Mouse (Mus musculus) midbrain, embryonic 16.5 days (tissue): ENCODE data around the gene Trpv1. TPM values are rescaled to one million over a fixed set of nuclear protein-coding genes. Genes with fewer than 3 reads are reported as not detected.

ENCODE experiments used
- ATAC-seq: fragments of 200-750 bp; cut with Nextera tagmentation; 2 replicates; pipeline ENCODE4 v1.8.0; 2017; ENCODE audit warnings: moderate TSS enrichment
- H3K27ac ChIP-seq: fragments of 300-500 bp; sonication (generic); 2 replicates; pipeline ENCODE4 v1.5.1; 2014; ENCODE audit warnings: mild to moderate bottlenecking, low read length, mixed read lengths
- H3K27me3 ChIP-seq: fragments of 300-500 bp; sonication (generic); 2 replicates; pipeline ENCODE4 v1.6.1; 2014; ENCODE audit warnings: low read depth, low read length, mixed read lengths; ENCODE audit not compliant: control insufficient read depth, insufficient read depth
- H3K36me3 ChIP-seq: fragments of 300-500 bp; sonication (generic); 2 replicates; pipeline ENCODE4 v1.6.1; 2014; ENCODE audit warnings: mild to moderate bottlenecking, low read length, moderate library complexity, mixed read lengths; ENCODE audit not compliant: control insufficient read depth, insufficient read depth
- H3K4me1 ChIP-seq: fragments of 300-500 bp; sonication (generic); 2 replicates; pipeline ENCODE4 v1.6.1; 2014; ENCODE audit warnings: mild to moderate bottlenecking, low read length, mixed read lengths; ENCODE audit not compliant: control insufficient read depth, insufficient read depth
- H3K4me2 ChIP-seq: fragments of 300-500 bp; sonication (generic); 2 replicates; pipeline ENCODE4 v1.6.1; 2014; ENCODE audit warnings: mild to moderate bottlenecking, low read length, mixed read lengths
- H3K4me3 ChIP-seq: fragments of 300-500 bp; sonication (generic); 2 replicates; pipeline ENCODE4 v1.5.1; 2014; ENCODE audit warnings: low read depth, mild to moderate bottlenecking, low read length, moderate library complexity, mixed read lengths
- H3K9ac ChIP-seq: fragments of 300-500 bp; sonication (generic); 2 replicates; pipeline ENCODE4 v1.6.1; 2014; ENCODE audit warnings: low read depth, low read length, mixed read lengths
- H3K9me3 ChIP-seq: fragments of 300-500 bp; sonication (generic); replicated peaks from 2 replicates; pipeline ENCODE4 v1.6.1; 2014; ENCODE audit warnings: mild to moderate bottlenecking, low read length, mixed read lengths; ENCODE audit not compliant: control insufficient read depth, poor library complexity, severe bottlenecking
- whole genome bisulfite sequencing: fragments of 180-500 bp; shearing (Covaris S2); extraction: QIAGEN DNeasy Blood & Tissue Kit; methylation state at CpG from one replicate; pipeline ENCODE4 v1.1.7; 2014; 5-methylcytosine and 5-hydroxymethylcytosine counted together
- polyA plus RNA-seq: library from polyadenylated mRNA; unstranded; fragments of >200 nt; fragmentation: Nextera tagmentation; extraction: Ambion mirVana; gene quantifications from 2 replicates; pipeline ENCODE4 v1.2.1, GENCODE M21; 2015

Gene Trpv1
- polyA plus RNA-seq, 1 experiment from 2014 or later: 0.38 TPM

- Histone ChIP-seq H3K4me1 (no peaks in the 10 kb centered on the region), H3K9ac (no peak overlapping the region), H3K36me3 (no peaks in the 10 kb centered on the region), H3K4me2 (no peak overlapping the region), H3K4me3 (no peak overlapping the region), H3K27ac (no peak overlapping the region), H3K9me3 (no peaks in the 10 kb centered on the region; the same call in 1 of the 2 replicates), H3K27me3 (no peaks in the 10 kb centered on the region)
- no peak for ATAC-seq
- 91% methylated on average over 6 of the region's 6 CpGs for WGBS
Observed at GRCm38 (mm10) chr11:73225856-73226255, 8.2 kb upstream of the Trpv1 start.

DNA sequence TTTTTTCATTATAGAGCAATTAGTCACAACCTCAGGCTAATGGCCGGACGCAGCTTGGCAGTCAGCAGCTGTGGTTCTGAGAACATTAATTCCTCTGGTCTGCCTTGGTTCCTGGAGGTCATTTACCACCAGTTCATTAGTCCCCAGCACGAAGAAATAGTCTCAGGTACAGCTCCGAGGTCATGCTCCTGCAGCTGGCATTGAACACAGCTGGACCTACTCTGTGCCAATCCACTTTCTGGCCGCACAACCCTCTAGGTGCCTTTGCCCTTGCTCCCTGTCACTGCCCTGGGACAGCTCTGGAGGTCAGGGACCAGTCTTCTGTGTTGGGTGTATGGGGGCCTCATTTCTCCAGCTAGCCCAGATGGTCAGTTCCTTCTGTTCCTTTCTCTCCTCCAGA lies 5.2 kb upstream of the Trpv1 start:
- no peaks in the 10 kb centered on the region for H3K36me3 ChIP-seq
- no peak for ATAC-seq
- H3K4me2 ChIP-seq: no peak overlapping the region
- H3K4me3 ChIP-seq: no peak overlapping the region
- H3K9ac ChIP-seq: no peak overlapping the region
- H3K4me1 ChIP-seq: no peaks in the 10 kb centered on the region
- H3K27me3 ChIP-seq: no peaks in the 10 kb centered on the region
- no peak overlapping the region for H3K27ac ChIP-seq
- WGBS: 86% methylated on average over 5 of the region's 5 CpGs
- H3K9me3 ChIP-seq: no peaks in the 10 kb centered on the region; the same call in 1 of the 2 replicates

DNA sequence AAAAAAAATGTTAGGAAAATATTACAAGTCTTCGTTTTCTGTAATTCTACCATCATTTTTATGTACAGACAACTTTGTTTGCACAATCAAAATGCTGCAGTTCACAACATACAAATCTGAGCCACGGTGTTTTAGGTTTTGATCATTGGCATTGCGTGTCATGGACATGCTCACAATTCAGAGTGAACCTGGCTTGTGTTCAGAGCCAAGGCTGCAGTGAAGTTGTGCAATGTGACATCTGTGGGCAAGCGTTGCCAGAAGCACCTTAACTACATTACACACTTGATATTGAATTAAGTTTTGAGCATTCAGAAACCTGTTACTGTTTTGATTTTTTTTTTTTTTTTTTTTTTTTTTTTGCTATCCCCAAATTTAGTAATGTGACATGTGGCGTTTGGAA lies 4.0 kb upstream of the Trpv1 start:
- Histone ChIP-seq H3K4me1 (no peaks in the 10 kb centered on the region), H3K9me3 (no peaks in the 10 kb centered on the region; the same call in 1 of the 2 replicates), H3K4me3 (no peak overlapping the region), H3K27me3 (no peaks in the 10 kb centered on the region), H3K36me3 (no peaks in the 10 kb centered on the region), H3K9ac (no peak overlapping the region), H3K4me2 (no peak overlapping the region), H3K27ac (no peak overlapping the region)
- no peak for ATAC-seq
- WGBS: 93% methylated on average over 5 of the region's 5 CpGs

DNA sequence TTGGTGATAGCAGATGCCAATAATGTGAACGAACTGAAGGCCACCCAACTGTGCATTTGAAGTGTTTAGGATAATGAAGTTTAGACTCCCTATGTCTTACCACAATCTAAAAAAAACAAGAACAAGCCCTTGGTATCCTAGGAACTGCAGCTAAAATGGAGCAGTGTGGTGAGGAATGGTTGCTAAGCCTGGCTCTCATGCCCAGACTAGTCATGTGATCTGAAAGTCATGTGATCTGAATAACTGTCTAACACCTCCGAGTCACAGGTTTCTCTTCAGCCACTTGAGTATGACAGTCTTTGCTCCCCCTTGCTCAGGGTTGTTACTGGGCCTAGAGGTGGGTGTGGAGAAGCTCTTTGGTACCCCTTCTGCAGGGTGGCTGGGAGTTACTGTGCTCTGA lies 1.6 kb upstream of the Trpv1 start:
- H3K4me2 ChIP-seq: no peak overlapping the region

GRCm38 (mm10) chr11:73235990-73236701 lies 2.1 kb downstream of the Trpv1 start:
- 30% methylated on average over 5 of the region's 5 CpGs for WGBS
- ATAC-seq: no peak
- H3K9me3 ChIP-seq: no peaks in the 10 kb centered on the region
- no peaks in the 10 kb centered on the region for H3K27me3 ChIP-seq
- no peaks in the 10 kb centered on the region for H3K36me3 ChIP-seq
- H3K9ac ChIP-seq: no peak overlapping the region
- no peaks in the 10 kb centered on the region for H3K4me1 ChIP-seq
- H3K4me2 ChIP-seq: no peak overlapping the region
- H3K27ac ChIP-seq: no peak overlapping the region
- no peak overlapping the region for H3K4me3 ChIP-seq

More for the DNA sequence above, 1.6 kb upstream of the Trpv1 start:
- no peak overlapping the region for H3K4me3 ChIP-seq
- no peaks in the 10 kb centered on the region for H3K4me1 ChIP-seq
- WGBS: 59% methylated on average over 2 of the region's 2 CpGs
- ATAC-seq: no peak
- H3K36me3 ChIP-seq: no peaks in the 10 kb centered on the region
- no peak overlapping the region for H3K9ac ChIP-seq
- no peak overlapping the region for H3K27ac ChIP-seq
- H3K27me3 ChIP-seq: no peaks in the 10 kb centered on the region
- no peaks in the 10 kb centered on the region; the same call in 1 of the 2 replicates for H3K9me3 ChIP-seq

DNA sequence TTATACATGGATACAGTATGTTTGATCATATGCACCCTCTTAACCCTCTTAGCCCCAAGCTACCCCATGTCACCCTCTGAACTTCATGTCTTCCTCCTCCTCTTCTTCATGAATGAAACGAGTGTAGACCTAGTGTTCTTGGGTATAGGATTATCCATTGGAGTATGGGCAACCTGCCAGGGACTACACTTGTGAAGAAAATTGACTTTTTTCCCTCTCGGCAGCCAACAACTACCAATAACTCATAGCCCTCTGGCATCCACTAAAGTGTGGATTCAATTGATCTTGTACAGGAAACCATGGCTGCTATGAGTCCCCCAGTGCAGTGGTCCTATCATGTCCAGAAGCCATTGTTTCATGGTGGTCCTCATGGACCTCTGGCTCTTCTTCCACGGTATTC lies 2.6 kb downstream of the Trpv1 start:
- H3K4me3 ChIP-seq: no peak overlapping the region
- no peaks in the 10 kb centered on the region for H3K4me1 ChIP-seq
- no peak overlapping the region for H3K4me2 ChIP-seq
- no peaks in the 10 kb centered on the region for H3K27me3 ChIP-seq
- no peak overlapping the region for H3K27ac ChIP-seq
- WGBS: 77% methylated on average over 3 of the region's 3 CpGs
- no peak for ATAC-seq
- no peaks in the 10 kb centered on the region for H3K9me3 ChIP-seq
- H3K9ac ChIP-seq: no peak overlapping the region
- H3K36me3 ChIP-seq: no peaks in the 10 kb centered on the region

DNA sequence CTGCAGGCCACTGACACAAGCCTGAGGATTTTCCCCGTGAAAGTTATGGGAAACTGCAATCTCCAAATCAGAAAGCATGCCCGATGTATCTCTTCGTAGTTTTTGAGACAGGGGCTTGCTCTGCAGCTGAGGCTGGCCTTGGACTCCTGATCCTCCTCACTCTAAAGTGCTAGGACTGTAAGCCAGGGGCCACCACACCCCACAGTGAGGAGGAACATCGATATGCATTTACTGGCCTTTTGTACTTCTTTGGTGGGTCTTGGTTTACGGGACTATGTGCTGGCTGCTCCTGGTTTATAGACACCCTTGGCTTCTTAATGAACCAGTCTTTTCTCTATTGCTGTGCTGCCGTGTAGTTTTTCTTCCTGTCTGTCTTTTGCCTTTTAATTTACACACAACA lies 8.1 kb downstream of the Trpv1 start:
- no peak overlapping the region for H3K9ac ChIP-seq
- H3K36me3 ChIP-seq: no peaks in the 10 kb centered on the region
- H3K9me3 ChIP-seq: no peaks in the 10 kb centered on the region
- H3K4me2 ChIP-seq: no peak overlapping the region
- no peak overlapping the region for H3K27ac ChIP-seq
- WGBS: 89% methylated on average over 6 of the region's 6 CpGs
- ATAC-seq: no peak
- H3K27me3 ChIP-seq: no peaks in the 10 kb centered on the region
- no peak overlapping the region for H3K4me3 ChIP-seq
- no peaks in the 10 kb centered on the region for H3K4me1 ChIP-seq

GRCm38 (mm10) chr11:73242777-73243176 lies 8.7 kb downstream of the Trpv1 start:
- 94% methylated on average over 4 of the region's 4 CpGs for WGBS

GRCm38 (mm10) chr11:73257362-73257945 lies 23.4 kb downstream of the Trpv1 start:
- 81% methylated on average over 4 of the region's 4 CpGs for WGBS
- no peak overlapping the region for H3K27ac ChIP-seq
- H3K4me3 ChIP-seq: no peak overlapping the region
- H3K4me2 ChIP-seq: no peak overlapping the region
- no peaks in the 10 kb centered on the region for H3K4me1 ChIP-seq
- ATAC-seq: no peak
- no peaks in the 10 kb centered on the region for H3K9me3 ChIP-seq
- no peak overlapping the region for H3K9ac ChIP-seq
- H3K27me3 ChIP-seq: no peaks in the 10 kb centered on the region
- no peaks in the 10 kb centered on the region for H3K36me3 ChIP-seq

More at GRCm38 (mm10) chr11:73242777-73243176, 8.7 kb downstream of the Trpv1 start:
- Histone ChIP-seq H3K4me2 (no peak overlapping the region), H3K27me3 (no peaks in the 10 kb centered on the region), H3K4me1 (no peaks in the 10 kb centered on the region), H3K27ac (no peak overlapping the region), H3K4me3 (no peak overlapping the region), H3K9me3 (no peaks in the 10 kb centered on the region), H3K9ac (no peak overlapping the region), H3K36me3 (no peaks in the 10 kb centered on the region)
- no peak for ATAC-seq
